In the genomic region with DNA sequence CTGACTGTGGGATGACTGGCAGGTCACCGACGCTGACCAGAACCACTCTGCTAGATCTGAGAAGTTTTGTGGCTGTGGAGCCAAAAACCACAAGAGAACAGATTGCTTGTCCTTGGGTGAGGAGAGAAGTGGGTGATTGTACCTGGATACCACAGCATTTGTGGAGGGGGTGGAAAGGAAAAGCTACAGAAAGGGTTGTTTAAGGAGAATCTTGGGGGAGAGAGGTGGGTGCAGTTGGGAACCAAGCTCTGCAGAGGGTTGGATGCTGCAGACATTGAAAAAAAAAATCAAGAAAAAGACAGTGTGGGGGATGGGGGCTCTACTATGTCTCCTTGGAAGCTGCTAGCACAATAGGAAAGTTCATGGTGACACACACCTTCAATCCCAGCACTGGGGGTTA, we compare ENCODE assay signal across 24 mouse cellular contexts.
"Had no signal": no experiment of that assay in that cellular context is flagged by ENCODE, and none has a peak within 500 bp of the region (broad histone marks: within the 10 kb centered on the region; RNA-seq: fewer than 3 reads in every experiment).

No protein-coding gene starts in this region.

- DNase-seq: gastrocnemius, adult 2 months; gastrocnemius, postnatal 10 days; gastrocnemius, postnatal 25 days; heart, adult 18-20 months; heart, postnatal 10 days; heart, postnatal 4 days; kidney, adult 18-20 months; kidney, adult 8-10 months; kidney, postnatal 10 days; kidney, postnatal 4 days; layer of hippocampus, adult 9-11 months; layer of hippocampus, postnatal 36 days; left cerebral cortex, postnatal 4 days had no signal

- ATAC-seq: hindbrain, embryonic 16.5 days; inflammation-experienced regulatory T-cells, adult 6 months; intestine, embryonic 15.5 days; intestine, postnatal 0 days had no signal

- H3K27ac ChIP-seq: gastrocnemius, adult 2 months; heart, embryonic 10.5 days; hindbrain, embryonic 10.5 days; hindbrain, embryonic 12.5 days; hindbrain, embryonic 14.5 days; intestine, embryonic 15.5 days; limb, embryonic 13.5 days; limb, embryonic 15.5 days had no signal

- H3K4me3 ChIP-seq: gastrocnemius, adult 2 months; heart, embryonic 10.5 days; heart, embryonic 12.5 days; hindbrain, embryonic 10.5 days; hindbrain, embryonic 12.5 days; intestine, embryonic 15.5 days; limb, embryonic 13.5 days; limb, embryonic 15.5 days had no signal
